Mouse (Mus musculus) neutrophil, adult 5-6 weeks (primary cell): ENCODE results near the gene Tigar. TPM values are rescaled to one million over a fixed set of nuclear protein-coding genes. Genes with fewer than 3 reads are reported as not detected.

ENCODE experiments used
- ATAC-seq: fragments of 151-379, 151-347 bp; 2 replicates; pipeline ENCODE4 v1.8.0; 2017; ENCODE audit warnings: mild to moderate bottlenecking, moderate TSS enrichment; ENCODE audit not compliant: insufficient number of reproducible peaks, poor library complexity, low FRiP score, severe bottlenecking; ENCODE audit errors: extremely low read depth
- total RNA-seq: library from RNA; stranded (forward); fragments of 200-1000 nt; gene quantifications from 2 replicates; pipeline ENCODE4 v1.2.3, GENCODE M21; 2017

Gene Tigar
- 4.1 and 7.0 TPM in 2 replicates for total RNA-seq

- ATAC-seq, result peak; percentile 97
These were observed at the start of gene Tigar for GRCm38 (mm10) chr6:127109402-127109930. Tigar (minus strand) TSS chr6:127109557.

DNA sequence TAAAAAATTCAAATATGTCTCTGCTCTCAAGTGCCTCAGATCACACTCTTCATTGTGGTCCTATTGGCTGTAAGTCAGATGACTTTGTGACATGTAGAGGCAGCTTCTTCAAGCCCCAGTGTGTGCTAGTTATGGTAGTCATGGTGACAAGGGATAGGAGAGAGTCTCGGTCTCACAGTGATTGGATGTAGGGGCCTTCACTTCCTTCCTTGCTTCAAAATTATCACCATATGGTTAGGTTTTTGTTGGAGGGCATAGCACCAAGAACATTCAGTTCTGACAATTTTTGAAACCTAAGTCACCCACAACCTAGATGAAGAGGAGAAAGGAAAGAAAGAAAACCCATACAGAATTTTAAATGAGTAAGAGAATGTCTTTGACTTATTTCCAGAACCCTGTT is 48.0 kb upstream of the Tigar start:
- ATAC-seq, result no peak

DNA sequence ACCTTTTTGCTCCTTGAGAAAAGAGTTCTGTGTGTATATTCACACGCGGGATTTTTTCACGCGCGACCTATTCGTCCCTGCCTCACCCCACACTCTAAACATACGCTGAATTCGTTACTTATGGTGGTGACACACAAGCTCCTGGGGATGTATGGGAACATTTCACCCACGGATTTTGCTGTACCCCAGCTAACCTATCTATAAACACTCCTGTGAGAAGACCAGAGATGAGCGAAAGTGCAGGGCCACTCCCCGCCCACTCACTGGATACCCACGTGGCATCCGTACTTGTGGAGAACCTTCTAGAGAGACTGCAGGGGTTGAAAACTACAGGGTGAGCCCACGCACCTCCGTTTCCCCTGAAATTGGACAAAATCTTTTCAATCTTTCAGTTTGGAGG is 46.1 kb upstream of the Tigar start:
- ATAC-seq, result 0 out of 2 replicates have a peak, but pooled peaks have one; percentile 21

GRCm38 (mm10) chr6:127154708-127155268 is 45.4 kb upstream of the Tigar start:
- no peak for ATAC-seq

DNA sequence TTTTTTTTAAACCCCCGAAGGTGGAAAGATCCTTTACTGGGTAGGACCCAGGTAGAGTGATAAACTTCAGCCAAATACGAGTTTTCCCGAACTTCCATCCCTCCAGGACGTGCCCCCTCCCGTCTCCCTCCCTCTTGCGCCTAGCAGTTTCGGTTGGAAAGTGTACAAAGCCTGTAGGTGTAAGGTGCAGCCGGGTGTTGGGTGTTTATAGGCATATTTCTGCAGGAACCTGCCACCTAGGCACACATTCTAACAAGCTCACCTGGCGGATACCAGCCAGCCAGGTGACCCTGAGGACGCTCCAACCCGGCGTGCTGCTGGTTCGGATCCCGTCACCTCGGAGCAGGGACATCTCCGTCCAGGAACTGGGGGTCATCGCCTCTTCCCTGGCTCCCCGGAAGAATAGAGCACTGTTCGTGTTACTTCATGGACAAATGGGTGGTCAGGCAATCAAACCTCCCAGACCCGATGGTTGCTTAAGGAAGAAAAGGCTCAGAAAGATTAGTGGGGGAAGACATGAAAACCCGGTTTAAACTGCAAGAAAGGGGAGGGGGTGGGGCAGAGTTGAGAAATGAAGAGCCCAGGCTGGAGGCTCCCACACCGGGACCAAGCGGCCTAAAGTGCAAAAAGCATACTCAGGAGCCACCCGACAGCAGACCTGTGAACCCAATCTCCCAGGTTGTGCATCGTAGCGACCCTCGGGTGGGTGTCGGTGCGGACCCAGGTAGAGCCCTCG is 44.8 kb upstream of the Tigar start:
- no peak for ATAC-seq

DNA sequence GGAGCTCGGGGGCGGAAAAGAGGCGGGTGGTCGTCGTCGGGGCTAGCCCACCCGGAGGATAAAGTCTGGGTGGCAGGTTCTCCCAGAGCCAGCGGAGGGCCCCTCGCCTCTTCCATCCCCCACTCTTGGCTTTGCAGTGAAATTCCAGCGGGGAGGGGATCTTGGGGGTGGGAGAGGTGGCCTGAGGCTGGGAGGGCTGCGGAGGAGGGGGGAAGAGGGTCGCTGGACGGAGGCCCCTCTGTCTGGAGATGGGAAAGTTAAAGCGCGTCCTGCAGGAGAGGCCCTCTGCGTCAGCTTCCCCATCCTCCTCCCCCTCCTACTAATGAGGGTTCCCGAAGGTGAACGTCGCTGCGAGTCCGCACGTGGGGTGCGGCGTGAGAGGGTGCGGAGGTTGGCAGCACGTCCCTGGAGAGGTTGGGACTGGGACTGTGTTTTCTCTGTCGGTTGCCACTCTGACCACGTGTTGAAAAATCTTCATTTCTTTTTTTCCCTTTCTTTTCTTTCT is 44.0 kb upstream of the Tigar start:
- ATAC-seq, result no peak

- peak; percentile 10 for ATAC-seq
These were observed 43.0 kb upstream of the Tigar start, which contains the start of gene Ccnd2 for GRCm38 (mm10) chr6:127152106-127152951. Ccnd2 (minus strand) TSS chr6:127152193.

GRCm38 (mm10) chr6:127151565-127152105 is 42.3 kb upstream of the Tigar start:
- ATAC-seq, result no peak

GRCm38 (mm10) chr6:127150663-127151564 is 41.6 kb upstream of the Tigar start:
- peak; percentile 51; the same call in 1 of the 2 replicates for ATAC-seq

- no peak for ATAC-seq
These were observed 40.7 kb upstream of the Tigar start for GRCm38 (mm10) chr6:127149944-127150662.

DNA sequence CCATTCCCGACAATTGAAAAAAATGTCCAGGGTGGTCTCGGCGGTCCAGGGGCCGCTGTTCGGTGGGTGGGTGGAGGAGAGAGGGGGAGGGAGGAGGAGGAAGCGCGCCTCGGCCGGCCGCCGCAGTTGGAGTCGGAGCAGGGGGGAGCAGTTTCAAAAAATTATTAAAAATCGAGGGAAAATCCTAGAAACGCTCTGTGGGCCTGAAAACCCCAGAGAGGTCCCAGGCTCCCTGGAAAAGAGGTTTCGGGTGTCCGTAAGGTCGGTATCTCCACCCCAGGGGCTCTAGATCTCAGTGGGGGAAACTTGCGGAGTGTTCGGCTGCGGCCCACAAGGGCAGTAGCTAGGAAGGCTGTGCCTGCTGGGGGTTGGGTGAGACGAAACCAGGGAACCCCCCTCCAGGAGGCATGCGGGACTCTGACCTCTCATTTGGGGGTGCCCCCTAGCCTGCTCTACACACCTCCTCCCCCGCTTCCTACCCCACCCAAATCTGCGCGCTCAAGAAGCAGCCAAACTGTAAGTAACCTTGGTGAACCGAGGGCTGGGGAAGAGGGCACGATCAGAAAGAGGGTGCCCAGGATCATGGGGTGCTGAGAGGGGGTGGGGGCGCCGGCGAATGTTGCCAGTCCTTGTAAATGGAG is 40.1 kb upstream of the Tigar start:
- 0 out of 2 replicates have a peak, but pooled peaks have one; percentile 7 for ATAC-seq

- no peak for ATAC-seq
These were observed 39.4 kb upstream of the Tigar start for GRCm38 (mm10) chr6:127148526-127149302.

GRCm38 (mm10) chr6:127147665-127148064 is 38.3 kb upstream of the Tigar start:
- peak; percentile 67 for ATAC-seq

- ATAC-seq, result no peak
These were observed 37.1 kb upstream of the Tigar start for GRCm38 (mm10) chr6:127146322-127146947.

DNA sequence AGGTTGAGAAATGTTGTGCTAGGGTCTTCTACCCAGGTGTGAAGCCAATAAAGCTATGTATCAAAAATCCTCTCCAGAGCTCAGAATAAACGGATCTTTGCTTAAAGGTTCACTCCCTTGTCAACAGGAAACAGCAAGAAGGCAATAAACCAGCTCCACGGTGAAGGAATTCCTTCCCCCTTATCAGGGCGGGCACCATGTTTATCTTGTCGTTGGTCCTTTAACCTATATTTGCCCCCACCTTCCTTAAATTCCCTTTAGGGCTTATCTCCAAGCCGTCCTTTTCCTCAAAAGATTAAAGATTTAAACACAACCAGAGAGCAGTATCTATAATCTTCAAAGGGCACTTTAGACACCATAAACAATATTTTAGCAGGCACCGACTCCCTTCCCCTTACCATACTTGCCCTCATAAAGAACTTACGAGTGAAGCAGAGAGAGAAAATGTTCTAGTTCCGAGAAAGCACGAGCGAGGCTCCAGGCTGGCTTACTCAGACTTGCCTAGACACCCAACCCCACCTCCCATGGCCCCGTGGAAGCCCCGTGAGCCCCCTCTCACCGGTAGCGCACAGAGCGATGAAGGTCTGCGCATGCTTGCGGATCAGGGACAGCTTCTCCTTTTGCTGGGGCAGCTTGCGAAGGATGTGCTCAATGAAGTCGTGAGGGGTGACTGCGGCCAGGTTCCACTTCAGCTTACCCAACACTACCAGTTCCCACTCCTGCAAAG is 36.3 kb upstream of the Tigar start:
- ATAC-seq, result no peak
